Mouse (Mus musculus) forebrain, postnatal 0 days (tissue): ENCODE results near the gene Mib2. TPM values are rescaled to one million over a fixed set of nuclear protein-coding genes. Genes with fewer than 3 reads are reported as not detected.
"Not testable (repeated sequence)": the region's sequence is repeated elsewhere in the genome, so short reads cannot be mapped to it uniquely, and the experiment has no call there.

Experiments used
- ATAC-seq: fragments of 200-750 bp; cut with Nextera tagmentation; 2 replicates; pipeline ENCODE4 v1.8.0; 2017; ENCODE audit warnings: mild to moderate bottlenecking, moderate library complexity
- DNase-seq: peaks from one replicate; pipeline ENCODE4 v3.0.0-alpha.2; 2015
- H3K27ac ChIP-seq: fragments of 300-500 bp; sonication (generic); 2 replicates; pipeline ENCODE4 v1.5.1; 2014; ENCODE audit warnings: low read depth, mild to moderate bottlenecking, antibody characterized with exemption, low read length, moderate library complexity, mixed read lengths
- H3K27me3 ChIP-seq: fragments of 300-500 bp; sonication (generic); 2 replicates; pipeline ENCODE4 v1.6.1; 2014; ENCODE audit warnings: mild to moderate bottlenecking, low read length, mixed read lengths; ENCODE audit not compliant: insufficient read depth
- H3K36me3 ChIP-seq: fragments of 300-500 bp; sonication (generic); 2 replicates; pipeline ENCODE4 v1.6.1; 2014; ENCODE audit warnings: mild to moderate bottlenecking, moderate library complexity; ENCODE audit not compliant: insufficient read depth
- H3K4me1 ChIP-seq: fragments of 300-500 bp; sonication (generic); 2 replicates; pipeline ENCODE4 v1.6.1; 2014; ENCODE audit warnings: antibody characterized with exemption; ENCODE audit not compliant: insufficient read depth
- H3K4me2 ChIP-seq: fragments of 300-500 bp; sonication (generic); 2 replicates; pipeline ENCODE4 v1.6.1; 2014; ENCODE audit warnings: low read depth, mild to moderate bottlenecking, moderate library complexity
- H3K4me3 ChIP-seq: fragments of 300-500 bp; sonication (generic); 2 replicates; pipeline ENCODE4 v1.5.1; 2014; ENCODE audit warnings: low read depth, low read length, mixed read lengths
- H3K9ac ChIP-seq: fragments of 300-500 bp; sonication (generic); 2 replicates; pipeline ENCODE4 v1.6.1; 2014; ENCODE audit warnings: mild to moderate bottlenecking
- H3K9me3 ChIP-seq: fragments of 300-500 bp; sonication (generic); 2 replicates; pipeline ENCODE4 v1.6.1; 2016; ENCODE audit warnings: low read length
- CTCF ChIP-seq: sonication (generic); IDR thresholded peaks from 2 replicates; pipeline ENCODE4 v1.5.1; 2016; ENCODE audit warnings: antibody characterized with exemption, control low read depth, low read depth
- WGBS: fragments of 180-500 bp; shearing (Covaris S2); extraction: QIAGEN DNeasy Blood & Tissue Kit; methylation state at CpG from one replicate; pipeline ENCODE4 v1.1.7; 2014; 5-methylcytosine and 5-hydroxymethylcytosine counted together
- polyA plus RNA-seq: library from polyadenylated mRNA; unstranded; fragments of >200 nt; fragmentation: Nextera tagmentation; extraction: Ambion mirVana; gene quantifications from 2 replicates; pipeline ENCODE4 v1.2.1, GENCODE M21; 2015
- total RNA-seq: library from RNA; depleted of rRNA; stranded (reverse); fragments of >200 nt; gene quantifications from 2 replicates; pipeline ENCODE4 v1.2.3, GENCODE M21; 2014

The Mib2 gene
- total and polyA plus RNA-seq, 2 experiments from 2014 or later = 46.5 to 116 TPM

GRCm38 (mm10) chr4:155692421-155692820, 23.4 kb upstream of the Mib2 start:
- no peaks in the 10 kb centered on the region for H3K27me3 ChIP-seq
- no peaks in the 10 kb centered on the region for H3K36me3 ChIP-seq
- no peak overlapping the region for H3K27ac ChIP-seq
- H3K9me3 ChIP-seq = no peaks in the 10 kb centered on the region
- DNase-seq = no peak
- TF ChIP-seq CTCF = no peak
- no peak overlapping the region for H3K4me3 ChIP-seq
- H3K4me2 ChIP-seq = no peak overlapping the region
- WGBS = 95% methylated on average over 3 of the region's 3 CpGs
- ATAC-seq = no peak
- no peak overlapping the region for H3K9ac ChIP-seq
- peaks cover 17% of the 10 kb centered on the region for H3K4me1 ChIP-seq

DNA sequence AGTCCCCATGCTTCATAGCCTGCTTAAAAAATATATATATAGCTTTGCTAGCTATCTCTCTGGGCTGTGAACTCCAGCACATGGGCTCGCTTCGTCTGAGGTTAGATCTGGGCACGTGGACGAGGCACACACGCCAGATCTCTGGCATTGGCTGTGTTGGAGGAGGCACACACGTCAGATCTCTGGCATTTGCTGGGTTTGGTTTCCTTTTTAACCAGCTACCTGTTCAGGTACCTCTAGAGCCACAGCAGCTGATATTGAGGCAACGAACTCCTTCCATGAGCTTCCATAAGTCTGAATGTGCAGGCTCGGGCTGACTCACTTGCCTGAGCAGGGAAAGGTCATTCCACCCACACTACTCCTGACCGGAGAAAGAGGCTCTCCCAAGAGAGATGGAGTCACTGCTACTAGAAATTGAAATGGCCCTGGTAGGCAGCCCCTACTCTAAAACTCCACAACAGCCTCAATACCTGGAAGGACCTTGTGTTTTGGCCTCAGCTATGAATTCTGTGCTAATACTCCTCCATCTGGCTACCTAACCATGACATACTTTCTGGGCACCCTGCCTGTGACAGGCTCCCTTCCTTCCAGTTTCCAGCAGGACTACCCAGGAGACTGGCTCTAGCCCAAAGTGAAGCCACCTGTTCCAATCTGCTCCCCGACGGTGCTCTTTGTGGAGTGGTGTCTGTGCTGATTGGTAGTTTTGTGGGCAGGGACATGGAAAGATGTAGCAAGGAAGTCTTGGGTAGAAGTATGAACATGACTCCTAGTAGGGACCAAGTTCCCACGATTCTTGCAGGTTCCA, 21.8 kb upstream of the Mib2 start:
- DNase-seq = peak; percentile 51
- no peak for TF ChIP-seq CTCF

GRCm38 (mm10) chr4:155687764-155688163, 18.8 kb upstream of the Mib2 start:
- 93% methylated on average over 4 of the region's 4 CpGs for WGBS

More for the DNA sequence above, 21.8 kb upstream of the Mib2 start:
- Histone ChIP-seq H3K27ac (no peak overlapping the region), H3K9ac (no peak overlapping the region), H3K4me1 (peaks cover 7% of the 10 kb centered on the region), H3K4me3 (no peak overlapping the region), H3K4me2 (no peak overlapping the region), H3K36me3 (no peaks in the 10 kb centered on the region), H3K27me3 (no peaks in the 10 kb centered on the region), H3K9me3 (no peaks in the 10 kb centered on the region)
- 70% methylated on average over 12 of the region's 12 CpGs for WGBS
- no peak for ATAC-seq

DNA sequence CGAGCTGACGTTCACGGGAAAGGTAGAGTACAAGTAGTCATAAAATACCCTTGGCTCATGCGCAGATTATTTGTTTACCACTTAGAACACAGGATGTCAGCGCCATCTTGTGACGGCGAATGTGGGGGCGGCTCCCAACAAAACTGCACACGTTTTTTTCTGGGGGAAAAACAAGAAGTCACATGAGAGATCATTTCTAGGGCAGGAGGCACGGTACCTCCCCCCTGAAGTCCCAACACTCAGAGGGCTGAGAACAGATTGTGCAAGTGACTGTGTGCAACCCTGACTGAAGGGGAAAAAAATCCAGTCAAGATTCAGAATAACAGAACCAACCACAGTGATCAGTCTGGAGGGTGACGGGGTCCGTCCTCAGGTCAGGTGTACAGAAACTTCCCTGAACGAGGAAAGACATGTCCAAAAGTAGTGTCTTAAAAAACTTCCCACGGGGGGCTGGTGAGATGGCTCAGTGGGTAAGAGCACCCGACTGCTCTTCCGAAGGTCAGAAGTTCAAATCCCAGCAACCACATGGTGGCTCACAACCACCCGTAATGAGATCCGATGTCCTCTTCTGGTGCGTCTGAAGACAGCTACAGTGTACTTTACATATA, 14.8 kb upstream of the Mib2 start:
- not testable (repeated sequence) for H3K4me2 ChIP-seq, H3K4me3 ChIP-seq, DNase-seq, H3K27me3 ChIP-seq, H3K9me3 ChIP-seq, H3K36me3 ChIP-seq, H3K27ac ChIP-seq, H3K4me1 ChIP-seq, ATAC-seq, H3K9ac ChIP-seq
- WGBS = 86% methylated on average over 15 of the region's 19 CpGs

More at GRCm38 (mm10) chr4:155687764-155688163, 18.8 kb upstream of the Mib2 start:
- H3K36me3 ChIP-seq, DNase-seq, H3K4me2 ChIP-seq, H3K9me3 ChIP-seq, H3K27ac ChIP-seq, H3K4me1 ChIP-seq, H3K4me3 ChIP-seq, H3K27me3 ChIP-seq, ATAC-seq, H3K9ac ChIP-seq: not testable (repeated sequence)

DNA sequence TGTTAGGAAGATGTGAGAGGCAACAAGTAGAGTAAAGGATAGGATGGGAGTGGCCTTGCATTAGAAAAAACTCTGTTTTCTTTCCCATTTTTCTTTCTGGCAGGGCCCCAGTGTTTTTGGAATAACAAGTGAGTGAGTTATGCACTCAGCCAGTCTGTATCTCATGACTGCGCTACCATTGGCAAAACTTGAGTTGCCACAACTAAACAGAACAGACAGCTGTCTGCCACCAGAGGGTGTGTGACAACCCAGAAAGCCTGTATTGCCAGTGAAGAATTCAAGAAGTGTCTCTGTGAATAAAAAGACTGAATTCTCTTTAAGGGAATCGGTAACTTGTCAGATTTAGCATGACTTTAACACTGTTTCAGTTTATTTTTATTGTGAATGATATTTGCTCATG, 7.0 kb upstream of the Mib2 start:
- H3K27me3 ChIP-seq = no peaks in the 10 kb centered on the region
- DNase-seq (peak; percentile 58), ATAC-seq (peak; percentile 72)
- no peaks in the 10 kb centered on the region for H3K36me3 ChIP-seq
- no peaks in the 10 kb centered on the region for H3K9me3 ChIP-seq
- H3K4me3 ChIP-seq = no peak overlapping the region
- peak; percentile 68 for TF ChIP-seq CTCF
- WGBS = 57% methylated on average over 2 of the region's 2 CpGs
- H3K9ac ChIP-seq = no peak overlapping the region
- no peaks in the 10 kb centered on the region for H3K4me1 ChIP-seq
- H3K27ac ChIP-seq = no peak overlapping the region
- H3K4me2 ChIP-seq = no peak overlapping the region

DNA sequence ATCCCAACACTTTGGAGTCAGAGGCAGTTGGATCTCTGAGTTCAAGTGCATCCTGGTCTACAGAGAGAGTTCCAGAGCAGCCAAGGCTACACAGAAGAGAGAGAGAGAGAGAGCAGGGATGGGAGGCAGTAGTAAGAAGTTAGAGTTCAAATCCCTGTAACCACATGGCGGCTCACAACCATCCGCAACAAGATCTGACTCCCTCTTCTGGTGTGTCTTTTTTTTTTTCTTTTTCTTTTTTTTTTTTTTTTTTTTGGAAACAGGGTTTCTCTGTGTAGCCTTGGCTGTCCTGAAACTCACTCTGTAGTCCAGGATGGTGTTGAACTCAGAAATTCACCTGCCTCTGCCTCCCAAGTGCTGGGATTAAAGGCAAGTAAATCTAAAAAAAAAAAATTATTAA, 3.1 kb upstream of the Mib2 start:
- Histone ChIP-seq H3K4me3 (no peak overlapping the region), H3K9me3 (no peaks in the 10 kb centered on the region), H3K27ac (no peak overlapping the region), H3K4me2 (no peak overlapping the region), H3K27me3 (no peaks in the 10 kb centered on the region), H3K36me3 (no peaks in the 10 kb centered on the region), H3K9ac (no peak overlapping the region), H3K4me1 (peaks cover 6% of the 10 kb centered on the region; the same call in 1 of the 2 replicates)
- no peak for ATAC-seq
- DNase-seq = no peak
- no peak for TF ChIP-seq CTCF
- 63% methylated on average over 2 of the region's 2 CpGs for WGBS

DNA sequence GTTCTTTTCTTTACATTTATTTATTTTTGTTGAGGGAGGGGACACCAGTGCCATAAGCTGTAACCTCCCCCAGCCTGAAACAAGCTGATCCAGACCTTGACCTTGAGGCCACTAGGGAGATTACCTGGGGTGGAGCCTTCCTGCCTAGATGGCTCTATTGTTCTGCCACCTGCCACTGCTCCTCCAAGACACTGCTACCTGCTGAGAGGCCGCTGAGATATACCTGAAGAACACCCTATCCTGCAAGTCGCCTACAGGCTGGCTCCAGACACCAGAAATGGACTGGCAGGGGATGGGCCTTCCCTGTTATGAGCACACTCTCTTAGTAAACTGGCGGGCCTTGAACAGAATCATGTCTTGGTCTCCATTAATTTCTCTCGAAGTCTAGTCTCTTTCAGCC, 1.2 kb upstream of the Mib2 start:
- H3K4me2 ChIP-seq, H3K4me1 ChIP-seq, ATAC-seq, H3K9me3 ChIP-seq, H3K4me3 ChIP-seq, H3K27ac ChIP-seq, H3K27me3 ChIP-seq, DNase-seq, H3K36me3 ChIP-seq, H3K9ac ChIP-seq: not testable (repeated sequence)
- 59% methylated on average over 4 of the region's 4 CpGs for WGBS
